Mouse (Mus musculus): Measurements from ENCODE around the gene Tsku.

The Tsku gene

DNA sequence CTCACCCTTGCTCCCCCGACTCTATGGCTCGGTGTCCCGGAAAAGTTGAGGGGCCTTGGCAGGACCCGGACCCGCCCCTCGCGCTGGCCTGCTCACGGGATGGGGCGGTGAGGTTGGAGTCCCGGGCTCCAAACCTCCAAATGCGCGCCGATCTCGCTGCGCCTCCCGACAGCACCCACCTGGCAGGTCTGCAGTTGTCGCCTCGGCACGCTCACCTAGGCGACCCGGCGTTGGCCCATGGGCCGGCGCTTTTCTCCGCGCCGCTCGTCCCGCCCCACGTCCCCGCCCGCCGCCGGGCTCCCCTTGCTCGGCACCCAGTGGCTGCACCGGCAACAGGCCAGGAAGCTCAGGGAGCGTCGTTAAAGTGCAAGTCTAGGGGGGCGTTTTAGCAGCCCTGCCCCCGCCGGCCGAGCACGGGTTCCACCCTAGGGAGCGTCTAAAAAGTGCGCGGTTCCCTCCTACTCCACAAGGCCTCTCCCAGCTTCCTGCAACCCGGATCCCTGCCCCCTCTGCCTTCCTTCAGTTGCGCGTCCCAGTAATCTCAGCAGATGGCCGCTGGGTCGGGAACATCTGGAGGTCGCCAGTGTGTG lies at the start of gene Tsku:
Gene Tsku, minus strand, starts transcription at position 266 of the 590 bp plus-strand sequence.
- in situ Hi-C loops (cut with MboI), result no loop called here

DNA sequence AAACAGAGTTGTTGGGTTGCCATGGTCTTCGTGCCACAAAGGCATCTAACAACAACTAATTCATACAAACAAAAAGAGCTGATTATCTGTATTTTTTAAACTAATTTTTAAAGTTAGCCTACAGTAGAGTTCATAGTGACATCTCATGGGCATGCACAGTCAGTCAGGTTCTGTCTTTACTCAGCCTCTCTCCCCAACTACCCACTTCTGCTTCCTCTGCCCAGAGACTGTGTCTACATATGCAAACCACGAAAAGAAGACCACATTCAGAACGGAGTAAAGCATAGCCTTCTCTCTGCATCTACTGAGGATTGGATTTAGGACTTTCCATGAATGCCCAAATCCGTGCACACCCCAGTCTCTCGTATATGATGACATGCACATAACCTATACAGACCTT lies 46.5 kb upstream of the Tsku start:
- in situ Hi-C loops (cut with MboI), result no loop called here

DNA sequence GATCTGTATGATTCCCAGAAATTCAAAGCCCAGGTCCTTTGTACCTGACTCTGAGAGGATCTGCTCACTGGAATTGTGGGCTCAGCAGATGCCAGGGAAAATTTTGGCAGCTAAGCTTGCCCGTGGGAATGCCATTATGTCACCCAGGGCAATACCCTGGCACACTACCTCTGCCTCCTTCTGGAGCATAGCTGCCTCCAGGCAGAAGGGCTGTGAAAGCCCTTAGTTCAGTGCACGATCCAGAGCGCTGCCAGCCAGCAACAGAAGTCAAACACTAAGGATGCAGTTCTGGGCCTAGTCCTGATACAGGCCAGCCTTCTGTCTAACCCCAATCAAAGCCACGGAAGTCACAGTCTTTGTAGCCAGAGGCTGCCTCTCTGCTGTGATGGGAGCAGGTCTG lies 42.9 kb upstream of the Tsku start:
- in situ Hi-C loops (cut with MboI), result no loop called here

DNA sequence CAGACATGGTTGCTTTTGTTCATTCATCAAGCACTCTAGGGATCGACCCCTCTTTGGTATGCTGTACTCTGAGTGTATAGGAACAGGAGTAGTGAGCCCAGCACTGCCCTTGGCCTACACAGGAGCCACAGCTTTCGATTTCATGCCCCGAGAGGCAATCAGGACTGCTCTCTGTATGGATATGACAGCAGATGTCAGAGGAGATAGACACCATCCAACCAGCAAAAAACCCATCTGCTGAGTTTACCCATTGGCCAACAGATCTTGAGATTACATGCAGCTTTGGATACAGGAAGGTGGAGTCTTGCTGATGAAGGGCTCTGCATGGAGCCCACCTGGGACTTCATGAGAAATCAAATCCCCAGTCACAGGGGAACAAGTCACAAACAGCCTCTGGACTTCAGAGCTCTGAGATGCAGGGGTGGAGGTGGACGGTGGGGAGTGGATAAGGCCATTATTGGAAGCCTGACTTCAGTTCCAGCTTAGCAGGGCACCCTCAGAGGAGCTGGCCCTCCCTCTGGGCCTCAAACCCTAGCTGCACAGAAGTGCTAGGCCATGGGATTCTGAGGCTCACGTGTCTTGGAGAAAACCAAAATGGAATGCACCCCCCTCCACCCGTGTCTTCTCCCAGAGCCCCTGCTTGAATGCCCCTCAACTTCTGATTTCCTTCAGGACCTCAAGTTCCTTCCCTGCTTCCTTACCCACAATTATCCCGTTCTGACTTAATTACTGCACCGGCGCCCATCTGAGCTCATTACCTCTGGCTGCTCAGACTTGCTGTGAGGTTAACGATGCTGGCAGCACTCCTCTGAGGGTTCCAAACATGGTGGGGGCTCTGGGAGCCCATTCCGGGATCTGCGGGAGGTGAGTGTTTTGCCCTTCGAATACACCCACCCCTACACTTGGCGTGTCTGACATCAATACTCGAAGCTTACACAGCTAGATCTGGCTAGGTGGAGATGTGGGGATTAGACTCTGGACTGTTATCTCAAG lies 41.8 kb upstream of the Tsku start:
- in situ Hi-C loops (cut with MboI), result no loop called here

DNA sequence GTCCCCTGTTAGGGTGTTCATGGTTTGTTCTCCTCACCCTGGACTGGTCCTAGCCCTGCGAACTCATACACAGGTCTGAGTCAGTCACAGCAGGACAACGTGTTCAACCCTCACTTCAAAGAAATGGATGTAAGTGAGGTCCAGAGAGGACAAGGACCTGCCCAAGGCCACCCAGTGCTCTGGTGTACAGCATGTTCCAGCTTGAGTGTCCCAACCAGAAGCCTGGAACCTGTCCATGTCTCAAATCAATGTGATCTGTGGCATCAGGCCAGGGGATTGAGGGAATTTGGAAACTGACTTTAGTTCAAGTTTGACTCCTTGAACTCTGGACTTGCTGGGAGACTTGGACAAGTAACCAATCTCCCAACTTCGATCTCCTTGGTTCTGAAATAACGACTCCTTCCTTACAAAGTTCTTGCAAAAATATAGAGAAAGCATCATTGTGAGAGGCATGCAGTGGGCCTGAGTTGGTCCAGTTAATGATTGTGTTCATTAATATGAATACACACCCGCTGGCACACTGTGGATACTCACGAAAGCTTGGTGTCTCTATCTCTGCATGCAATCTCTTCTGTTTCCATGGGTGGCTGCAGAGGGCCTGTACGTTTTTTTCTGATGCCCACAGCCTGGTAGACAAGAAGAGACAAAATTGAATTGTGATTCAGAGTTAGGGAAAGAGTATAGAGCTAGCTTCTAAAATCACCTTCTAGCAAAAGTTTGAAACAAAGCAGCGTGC lies 31.5 kb upstream of the Tsku start:
- in situ Hi-C loops (cut with MboI), result no loop called here

DNA sequence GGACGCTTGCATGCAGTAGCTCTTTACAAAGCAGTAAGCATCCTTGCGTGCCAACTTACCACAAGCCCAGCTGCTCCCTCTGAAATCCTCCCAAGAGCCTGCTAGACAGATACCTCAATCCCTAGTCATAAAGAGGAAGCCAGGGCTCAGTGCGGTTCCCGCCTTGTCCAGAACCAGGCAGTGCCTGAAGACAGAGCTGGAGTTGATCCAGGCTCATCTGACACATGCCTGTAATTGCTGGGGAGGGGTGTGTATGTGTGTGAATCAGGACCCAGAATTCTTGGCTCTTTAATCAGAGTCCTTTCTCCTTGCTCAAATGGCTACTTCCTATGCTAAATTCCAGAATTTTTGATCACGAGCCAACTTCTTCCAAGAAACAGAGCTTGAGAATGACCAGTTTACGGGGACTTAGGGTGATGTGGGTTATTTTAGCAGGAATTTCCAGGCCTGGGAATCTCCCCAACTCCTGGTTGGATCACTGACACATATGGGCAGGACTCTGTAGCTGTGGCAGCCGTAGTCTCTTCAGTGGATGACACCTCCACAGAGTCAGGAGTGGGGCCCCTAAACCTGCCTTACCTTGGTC lies 30.3 kb upstream of the Tsku start:
- in situ Hi-C loops (cut with MboI), result no loop called here

DNA sequence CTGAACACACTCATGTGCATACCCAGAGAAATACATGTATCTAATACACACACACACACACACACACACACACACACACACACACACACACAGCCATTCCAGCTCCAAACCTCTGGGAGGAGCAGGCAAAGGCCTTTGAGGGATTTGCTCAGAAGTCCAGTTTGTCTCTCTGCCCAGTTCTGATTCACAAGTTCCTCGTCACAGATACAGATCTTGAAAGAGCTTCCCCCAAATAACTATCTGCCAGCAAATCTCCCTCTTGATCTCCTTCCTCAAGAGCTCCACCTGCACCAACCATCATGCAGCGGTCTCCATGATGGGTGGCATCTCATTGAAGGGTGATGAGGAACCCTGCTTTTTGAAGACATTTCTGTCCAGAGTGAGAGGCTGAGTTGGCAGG lies 29.4 kb upstream of the Tsku start:
- in situ Hi-C loops (cut with MboI), result no loop called here

DNA sequence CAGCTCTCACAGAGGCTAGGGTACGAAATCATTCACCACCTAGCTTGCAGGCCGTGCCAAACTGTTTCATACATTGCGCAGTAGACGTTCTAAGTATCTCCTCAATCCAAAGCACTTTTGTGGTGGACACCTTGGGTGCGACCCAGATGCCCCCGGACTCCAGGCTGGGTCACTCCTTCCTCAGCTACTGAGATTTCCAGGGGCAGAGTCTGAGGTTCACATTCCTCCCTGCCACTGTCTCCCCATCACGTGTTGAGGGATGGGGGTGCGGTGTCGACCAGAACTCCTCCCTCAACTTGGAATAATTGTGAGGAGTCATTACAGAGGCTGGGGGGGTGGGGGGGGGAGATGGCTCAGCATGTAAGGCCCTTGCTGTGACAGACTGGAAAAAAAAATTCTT lies 28.5 kb upstream of the Tsku start:
- in situ Hi-C loops (cut with MboI), result no loop called here

DNA sequence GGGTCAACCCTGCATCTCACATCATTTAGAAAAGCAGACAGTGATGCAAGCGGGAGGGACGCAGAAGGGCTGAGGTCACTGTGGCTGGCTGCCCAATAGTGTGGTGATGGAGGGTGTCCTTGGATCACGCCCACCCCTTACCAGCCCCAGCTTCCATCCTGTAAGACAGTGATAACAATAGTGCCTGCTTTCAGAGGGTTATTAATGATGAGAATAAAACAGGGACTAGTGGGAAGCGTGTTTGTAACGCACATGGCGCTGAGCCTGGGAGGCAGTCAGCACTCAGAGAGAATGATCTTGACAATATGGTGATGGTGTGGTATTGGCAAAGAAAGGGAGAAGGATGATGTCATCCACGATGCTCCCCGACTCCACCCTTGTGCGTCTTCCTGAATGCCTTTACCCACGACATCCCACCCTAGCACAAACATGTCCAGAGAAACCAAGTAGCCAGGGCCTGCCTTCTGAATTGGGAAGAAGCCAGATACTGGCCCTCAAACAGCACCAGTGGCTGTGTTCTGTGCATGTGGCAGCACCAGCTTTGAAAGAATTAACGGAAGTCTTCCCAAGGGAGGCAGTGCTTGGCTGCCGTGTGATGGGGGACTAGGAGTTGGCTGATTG lies 27.9 kb upstream of the Tsku start:
- in situ Hi-C loops (cut with MboI), result no loop called here

DNA sequence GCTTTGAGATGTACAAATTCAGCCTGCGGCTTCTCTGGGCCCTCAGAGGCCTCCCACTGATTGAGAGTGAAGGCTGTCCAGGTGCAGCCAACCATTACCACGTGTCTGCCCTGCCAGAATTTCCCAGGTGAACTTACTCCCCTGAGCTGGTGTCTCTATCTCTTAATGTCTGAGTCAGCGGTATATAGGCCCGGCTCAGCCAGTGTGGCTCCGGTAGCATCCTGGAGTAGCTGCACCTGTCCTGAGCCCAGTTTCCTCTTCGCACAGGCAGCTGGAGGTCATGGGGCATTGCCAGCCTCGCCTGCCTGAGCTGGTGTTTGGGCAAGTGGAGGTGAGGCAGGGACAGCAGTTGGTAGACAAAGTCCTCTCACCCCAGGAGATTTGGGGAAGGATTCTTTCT lies 26.1 kb upstream of the Tsku start:
- in situ Hi-C loops (cut with MboI), result no loop called here

DNA sequence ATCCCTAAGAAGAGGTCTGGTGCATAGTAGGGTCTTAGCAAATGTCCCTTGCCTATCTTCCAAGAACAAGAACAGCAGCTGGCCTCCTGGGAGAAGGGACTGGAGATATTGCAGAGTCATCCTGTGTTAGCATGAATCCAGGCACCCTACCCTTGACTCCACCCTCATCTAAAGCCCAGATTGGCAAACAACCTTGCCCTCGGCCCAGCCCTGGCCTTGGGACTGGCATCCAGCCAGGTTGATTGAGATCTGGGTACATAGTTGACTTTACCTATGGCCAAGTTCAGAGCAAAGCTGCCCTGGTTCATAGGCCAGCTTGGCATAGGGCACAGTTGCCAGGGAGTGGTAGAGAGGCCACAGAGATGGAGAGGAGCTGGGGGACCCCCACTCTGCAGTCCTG lies 24.0 kb upstream of the Tsku start:
- in situ Hi-C loops (cut with MboI), result no loop called here

DNA sequence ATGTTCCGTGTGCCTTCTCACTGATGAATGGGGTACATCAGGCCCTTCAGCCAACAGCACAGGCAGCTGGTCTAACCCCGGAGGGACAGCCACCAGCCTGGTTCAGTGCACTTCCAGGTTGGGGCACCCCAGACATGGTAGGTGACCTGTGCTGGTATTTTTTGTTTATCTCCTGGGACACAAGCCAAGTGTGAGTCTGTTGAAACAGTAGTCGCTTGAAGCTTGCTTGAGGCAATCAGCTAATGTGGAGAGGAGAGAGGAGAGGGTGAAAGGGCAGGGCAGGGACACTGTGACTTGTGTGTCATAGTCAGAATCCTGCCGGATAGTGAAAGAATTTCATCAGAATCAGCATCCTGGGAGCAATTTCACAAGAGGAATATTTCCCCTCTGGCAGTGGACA lies 22.2 kb upstream of the Tsku start:
- in situ Hi-C loops (cut with MboI), result no loop called here

DNA sequence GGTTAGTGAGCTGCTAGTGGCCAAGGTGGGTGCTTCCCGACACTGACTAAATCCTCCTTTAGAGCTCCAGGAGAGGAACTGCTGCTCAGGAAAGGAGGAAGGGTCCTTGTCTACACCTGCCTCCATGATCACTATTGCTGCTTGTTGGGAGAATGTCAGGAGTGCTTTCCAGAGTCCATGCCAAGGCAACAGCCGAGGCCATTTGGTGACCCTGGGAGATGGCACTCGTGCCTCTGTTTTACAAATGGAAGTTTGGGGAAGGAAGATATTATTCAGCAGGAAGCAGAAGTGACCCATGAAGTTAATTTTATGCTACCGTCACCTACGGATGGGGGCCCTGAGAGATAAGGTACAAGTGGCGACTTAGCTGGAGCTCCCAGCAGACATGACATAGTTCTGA lies 21.7 kb upstream of the Tsku start:
- in situ Hi-C loops (cut with MboI), result no loop called here

DNA sequence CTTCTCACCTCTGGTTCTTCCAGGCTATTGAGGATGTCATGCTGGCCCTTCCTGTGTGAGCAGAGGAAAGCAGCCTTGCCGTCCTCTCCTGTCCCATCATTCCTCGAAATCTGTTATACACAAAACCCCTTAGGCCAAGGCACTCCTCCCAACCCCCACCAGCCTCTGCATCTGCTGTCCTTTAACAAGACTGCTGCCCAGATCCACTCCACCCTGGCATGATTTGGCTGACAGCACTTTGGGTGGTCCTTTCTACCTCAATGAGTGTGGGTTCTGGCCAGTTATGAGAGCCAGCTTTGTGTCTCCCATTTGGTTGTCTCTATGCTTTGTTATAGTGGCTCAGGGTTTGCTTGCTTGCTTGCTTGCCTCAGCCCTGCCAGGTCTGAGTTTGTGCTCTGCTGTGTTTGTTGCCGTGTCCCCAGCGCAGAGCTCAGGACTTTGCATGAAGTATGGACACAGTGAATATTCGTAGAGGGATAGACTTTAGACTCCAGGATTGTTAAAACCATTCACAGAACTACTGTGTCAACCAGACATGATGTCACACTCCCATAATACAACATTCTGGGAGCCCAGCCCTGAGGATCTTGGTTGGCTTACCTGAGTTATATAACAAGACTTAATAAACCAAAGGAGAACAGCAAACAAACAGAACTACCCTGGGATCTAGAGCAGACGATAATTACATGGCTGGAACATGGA lies 19.2 kb upstream of the Tsku start:
- in situ Hi-C loops (cut with MboI), result no loop called here

DNA sequence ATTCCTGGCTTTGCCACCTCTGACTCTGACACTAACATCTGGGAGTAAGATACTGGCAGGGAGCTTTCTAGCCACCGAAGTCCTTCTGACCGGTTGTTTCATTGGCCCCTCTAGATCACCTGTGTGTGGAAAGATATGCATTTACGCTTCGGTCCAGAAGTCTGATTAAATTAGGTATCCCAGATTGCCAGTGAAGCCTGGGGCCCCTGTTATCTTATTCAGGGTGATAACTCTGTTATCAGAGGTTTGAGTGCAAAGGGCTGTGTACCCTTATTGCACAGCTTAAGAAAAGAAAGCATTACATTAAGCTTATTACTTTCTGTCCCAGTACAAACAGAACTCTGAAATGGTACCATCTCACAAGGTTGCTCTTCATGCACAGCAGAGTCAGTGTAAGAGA lies 18.1 kb upstream of the Tsku start:
- in situ Hi-C loops (cut with MboI), result no loop called here

DNA sequence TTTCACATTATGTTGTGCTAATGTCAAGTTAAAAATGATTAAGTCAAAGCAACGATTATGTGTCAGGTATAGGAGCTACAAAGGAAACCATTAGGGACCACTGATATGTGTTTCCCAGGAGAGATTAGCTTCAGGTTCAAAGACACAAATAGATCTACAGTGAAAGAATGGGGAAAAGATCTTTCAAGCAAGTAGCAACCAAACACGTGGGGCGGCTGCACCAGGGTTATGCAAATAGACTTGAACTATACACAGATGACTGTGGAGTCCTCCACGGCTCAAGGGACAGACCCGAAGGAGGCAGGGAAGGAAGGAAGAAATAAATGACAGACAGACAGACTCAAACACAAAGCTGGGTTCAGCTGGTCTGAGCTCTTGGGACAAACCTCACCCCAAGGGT lies 16.1 kb upstream of the Tsku start:
- in situ Hi-C loops (cut with MboI), result no loop called here

DNA sequence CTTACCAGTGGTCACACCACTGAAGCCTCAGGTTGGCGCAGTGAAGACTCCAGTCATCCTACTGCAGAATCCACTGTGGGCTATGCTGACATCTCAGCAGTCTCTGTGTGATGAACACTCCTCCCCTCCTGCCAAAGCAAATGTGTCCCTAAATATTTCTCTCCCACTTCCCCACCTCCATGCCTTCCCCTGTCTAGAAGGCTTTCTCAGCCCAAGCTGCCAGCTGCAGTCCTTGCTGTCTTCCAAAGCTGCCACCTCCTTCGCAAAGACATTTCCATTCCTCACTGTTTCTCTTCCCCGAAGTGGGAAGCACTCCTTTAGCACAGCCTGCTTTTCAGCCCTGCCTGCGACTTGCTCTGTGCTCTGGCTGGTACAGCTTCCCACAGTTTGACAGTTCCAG lies 10.0 kb upstream of the Tsku start:
- in situ Hi-C loops (cut with MboI), result no loop called here

DNA sequence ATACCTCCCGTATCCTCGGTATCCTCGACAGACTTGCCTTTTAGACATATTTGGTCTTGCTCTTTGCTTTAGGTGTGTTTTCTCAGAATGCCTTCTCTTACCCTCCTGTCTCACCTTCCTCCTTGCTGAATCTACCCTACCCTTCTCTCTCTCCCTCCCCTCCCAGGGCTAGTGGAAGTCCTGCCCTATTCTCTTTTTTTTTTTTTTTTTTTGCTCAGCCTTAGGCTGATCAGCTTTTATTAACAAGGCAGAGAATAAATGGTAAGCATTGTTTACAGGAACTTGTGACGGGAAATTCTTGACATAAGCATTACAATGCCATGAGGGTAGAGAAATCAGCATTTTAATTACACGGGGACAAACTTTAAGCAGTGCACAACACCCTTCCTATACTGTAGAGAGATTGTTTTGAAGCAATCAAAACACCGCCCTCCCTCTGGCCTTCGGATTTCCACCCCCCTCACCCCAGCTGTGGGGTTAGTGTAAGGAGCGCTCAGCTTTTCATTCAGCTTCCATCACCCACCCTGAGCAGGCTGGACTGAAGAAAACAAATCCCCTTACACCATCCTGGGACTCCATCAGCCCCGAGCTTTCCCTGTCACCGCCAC lies 8.7 kb upstream of the Tsku start:
- in situ Hi-C loops (cut with MboI), result no loop called here

DNA sequence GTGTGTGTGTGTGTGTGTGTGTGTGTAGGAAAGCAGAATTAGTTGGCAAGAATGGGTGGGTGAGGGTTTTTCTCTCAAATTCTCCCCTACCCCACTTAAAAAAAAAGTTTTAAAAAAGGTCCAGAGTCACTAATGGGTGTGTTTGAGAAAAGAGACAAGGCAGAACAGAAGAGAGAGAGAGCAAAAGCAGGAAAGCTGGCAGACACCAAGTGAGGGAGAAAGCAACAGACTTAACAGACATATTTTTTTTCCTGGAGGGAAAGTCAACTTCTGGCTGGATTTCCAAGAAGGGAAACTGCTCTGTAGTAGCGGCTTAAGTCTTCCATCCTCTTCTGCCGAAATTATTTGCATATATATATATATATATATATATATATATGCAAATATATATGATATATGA lies 534 bp upstream of the Tsku start:
- in situ Hi-C loops (cut with MboI), result no loop called here

DNA sequence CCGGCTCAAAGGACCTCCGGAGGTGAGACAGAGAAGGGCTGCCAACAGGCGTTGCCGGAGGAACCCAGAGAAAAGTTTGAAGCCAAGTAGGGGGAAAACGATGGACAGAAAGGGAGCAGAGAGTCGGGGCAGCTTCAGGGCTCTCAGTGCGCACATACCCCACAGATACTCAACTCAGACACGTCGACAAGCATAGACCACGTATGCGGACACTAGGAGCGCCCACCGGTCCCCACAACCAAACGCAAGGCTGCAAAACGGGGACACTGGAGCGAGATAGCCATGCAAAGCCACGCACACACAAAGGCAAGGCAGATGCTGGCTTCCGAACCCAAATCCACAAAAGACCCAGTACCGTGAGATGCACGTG lies 522 bp downstream of the Tsku start:
- in situ Hi-C loops (cut with MboI), result no loop called here
